Mouse (Mus musculus) megakaryocyte, embryonic 14.5 days (primary cell): ENCODE measurements around the gene Pon1.

Experiments
- FLI1 ChIP-seq: IDR thresholded peaks from 2 replicates; pipeline ENCODE4 v1.6.1; 2012; ENCODE audit warnings: low read length, inconsistent platforms, mixed read lengths
- GATA1 ChIP-seq: IDR thresholded peaks from 3 replicates; pipeline ENCODE4 v1.6.1; 2012; ENCODE audit warnings: mixed read lengths, low read length, inconsistent platforms, borderline replicate concordance

GRCm38 (mm10) chr6:5129364-5130093, 64.2 kb downstream of the Pon1 start:
- TF ChIP-seq GATA1 (no peak), FLI1 (no peak)
